Mouse (Mus musculus): ENCODE data around the gene Fras1.

- no peak for TF ChIP-seq CTCF (IDR thresholded peaks at IDR 0.05; ENCODE audit: low read depth, low read length)
- TF ChIP-seq POLR2A (IDR thresholded peaks at IDR 0.05; ENCODE audit: extremely low read depth, insufficient read depth, low read length) = no peak
These were observed 309.0 kb downstream of the Fras1 start for GRCm38 (mm10) chr5:96682777-96683176.
